In genomic region chr19:34539422-34539821, GRCm38 (mm10) we compare ENCODE assay signal across 12 mouse cellular contexts.
"Had no signal": no experiment of that assay in that cellular context is flagged by ENCODE, and none has a peak within 500 bp of the region (broad histone marks: within the 10 kb centered on the region; RNA-seq: fewer than 3 reads in every experiment).

No protein-coding gene starts in this region.

- DNase-seq: retina, postnatal 1 day; right cerebral cortex, adult 18-20 months; right cerebral cortex, postnatal 14 days; right cerebral cortex, postnatal 25 days; right cerebral cortex, postnatal 4 days; spleen, adult 18-20 months; thymus, adult 18-20 months; thymus, adult 2 months; thymus, postnatal 14 days; thymus, postnatal 25 days; thymus, postnatal 36 days; thymus, postnatal 4 days had no signal
